25 mouse cellular contexts compared by ENCODE assay signal in the genomic region with DNA sequence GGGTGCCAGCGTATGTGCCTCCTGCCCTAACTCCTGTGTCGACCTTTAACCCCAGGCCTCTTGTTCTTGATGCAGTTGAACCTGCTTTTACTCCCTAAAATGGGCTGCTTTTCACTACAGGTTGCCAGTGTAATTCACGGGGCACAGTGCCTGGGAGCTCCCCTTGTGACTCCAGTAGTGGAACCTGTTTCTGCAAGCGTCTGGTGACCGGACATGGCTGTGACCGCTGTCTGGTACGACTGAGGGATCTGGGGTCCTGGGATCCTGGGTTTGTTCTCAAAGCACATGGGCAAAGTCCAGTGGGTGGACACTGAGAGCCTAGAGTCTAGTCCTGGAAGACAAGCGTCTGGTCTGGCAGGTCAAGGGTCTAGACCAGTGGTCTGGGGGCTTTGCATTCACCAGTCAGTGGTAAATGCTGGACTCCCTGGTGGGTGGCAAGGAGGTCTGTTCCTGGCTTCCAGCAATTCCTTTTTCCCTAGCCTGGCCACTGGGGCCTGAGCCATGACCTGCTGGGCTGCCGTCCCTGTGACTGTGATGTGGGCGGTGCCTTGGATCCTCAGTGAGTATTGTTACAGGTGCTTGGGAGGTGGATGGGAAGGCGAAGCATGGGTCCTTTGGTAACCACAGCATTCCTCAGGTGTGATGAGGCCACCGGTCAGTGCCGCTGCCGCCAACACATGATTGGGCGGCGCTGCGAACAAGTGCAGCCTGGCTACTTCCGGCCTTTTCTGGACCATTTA.
"Had no signal": no experiment of that assay in that cellular context is flagged by ENCODE, and none has a peak within 500 bp of the region (broad histone marks: within the 10 kb centered on the region; RNA-seq: fewer than 3 reads in every experiment).

No protein-coding gene starts in this region.

- H3K27me3 ChIP-seq: heart, embryonic 13.5 days; heart, embryonic 15.5 days; hindbrain, embryonic 13.5 days; hindbrain, embryonic 15.5 days; kidney, embryonic 15.5 days; limb, embryonic 12.5 days; limb, embryonic 15.5 days had no signal

- H3K9ac ChIP-seq: forebrain, postnatal 0 days; heart, embryonic 13.5 days; heart, embryonic 15.5 days; hindbrain, embryonic 13.5 days; hindbrain, embryonic 15.5 days; kidney, embryonic 15.5 days; limb, embryonic 12.5 days; limb, embryonic 15.5 days; liver, embryonic 12.5 days; liver, embryonic 14.5 days had no signal

- H3K36me3 ChIP-seq: hindbrain, embryonic 15.5 days had no signal

- H3K4me3 ChIP-seq: heart, embryonic 10.5 days; heart, embryonic 13.5 days; heart, embryonic 15.5 days; hindbrain, embryonic 13.5 days; hindbrain, embryonic 15.5 days; kidney, embryonic 15.5 days; limb, embryonic 12.5 days; limb, embryonic 15.5 days; liver, embryonic 12.5 days had no signal

- H3K9me3 ChIP-seq: heart, embryonic 10.5 days; heart, embryonic 13.5 days; heart, embryonic 15.5 days; hindbrain, embryonic 13.5 days; hindbrain, embryonic 15.5 days; kidney, embryonic 15.5 days; limb, embryonic 12.5 days; limb, embryonic 15.5 days; liver, embryonic 12.5 days had no signal

- DNase-seq: forebrain, postnatal 0 days; gastrocnemius, postnatal 10 days; gastrocnemius, postnatal 36 days; heart, postnatal 14 days; heart, postnatal 36 days; kidney, adult 11 months; kidney, adult 2 months; kidney, adult 9 months; kidney, postnatal 36 days; layer of hippocampus, adult 9-11 months; layer of hippocampus, postnatal 36 days; left cerebral cortex, postnatal 4 days had no signal

- ATAC-seq: forebrain, postnatal 0 days; hindbrain, postnatal 0 days; intestine, embryonic 16.5 days; liver, embryonic 12.5 days had no signal

- H3K4me2 ChIP-seq: heart, embryonic 13.5 days; heart, embryonic 15.5 days; hindbrain, embryonic 13.5 days; hindbrain, embryonic 15.5 days; kidney, embryonic 15.5 days; limb, embryonic 12.5 days; limb, embryonic 15.5 days; liver, embryonic 12.5 days had no signal

- H3K27ac ChIP-seq: heart, embryonic 10.5 days; heart, embryonic 13.5 days; heart, embryonic 15.5 days; hindbrain, embryonic 13.5 days; hindbrain, embryonic 15.5 days; hindbrain, postnatal 0 days; kidney, embryonic 15.5 days; kidney, postnatal 0 days; limb, embryonic 12.5 days; limb, embryonic 15.5 days; liver, embryonic 12.5 days; liver, embryonic 14.5 days had no signal
